Mouse (Mus musculus) myocyte (in vitro differentiated cells): ENCODE results near the gene Gspt1. TPM values are rescaled to one million over a fixed set of nuclear protein-coding genes. Genes with fewer than 3 reads are reported as not detected.

Experiments used
- H3K27me3 ChIP-seq: one replicate; pipeline ENCODE4 v1.6.1; 2011; ENCODE audit not compliant: control insufficient read depth, insufficient read depth, insufficient read length
- H3K36me3 ChIP-seq: one replicate; pipeline ENCODE4 v1.6.1; 2011; ENCODE audit not compliant: control insufficient read depth, insufficient read depth
- H3K4me2 ChIP-seq: one replicate; pipeline ENCODE4 v1.6.1; 2011; ENCODE audit warnings: low read depth, control low read depth
- H3K4me3 ChIP-seq: one replicate; pipeline ENCODE4 v1.5.1; 2011; ENCODE audit warnings: mild to moderate bottlenecking, control low read depth, moderate library complexity
- H3K79me2 ChIP-seq: one replicate; pipeline ENCODE4 v1.6.1; 2011; ENCODE audit not compliant: control insufficient read depth, insufficient read depth
- H3ac ChIP-seq: one replicate; pipeline ENCODE4 v1.6.1; 2011; ENCODE audit not compliant: control insufficient read depth, insufficient read length
- CEBPB ChIP-seq: IDR thresholded peaks from 2 replicates; pipeline ENCODE4 v1.6.1; 2011; ENCODE audit warnings: mild to moderate bottlenecking, moderate library complexity; ENCODE audit not compliant: poor library complexity, insufficient read depth, severe bottlenecking
- E2F4 ChIP-seq: IDR thresholded peaks from one replicate; pipeline ENCODE4 v1.6.1; 2011; ENCODE audit warnings: mild to moderate bottlenecking, control low read depth, moderate library complexity; ENCODE audit not compliant: insufficient read depth
- MAX ChIP-seq: IDR thresholded peaks from one replicate; pipeline ENCODE4 v1.6.1; 2011; ENCODE audit warnings: low read depth, mild to moderate bottlenecking, control low read depth
- MYOD1 ChIP-seq, 3 experiments: IDR thresholded peaks; one replicate each; pipeline ENCODE4 v1.6.1; 2011; ENCODE audit warnings: control low read depth in 2 of 3, low read depth in 2 of 3, mild to moderate bottlenecking in 2 of 3, moderate library complexity in 1 of 3; ENCODE audit not compliant: insufficient read length in 2 of 3, control insufficient read depth in 1 of 3
- MYOG ChIP-seq, 3 experiments: IDR thresholded peaks; one replicate each; pipeline ENCODE4 v1.6.1; 2011; ENCODE audit warnings: control low read depth in 2 of 3, low read depth in 2 of 3, mild to moderate bottlenecking in 2 of 3; ENCODE audit not compliant: insufficient read length in 2 of 3, control insufficient read depth in 1 of 3, insufficient read depth in 1 of 3
- POLR2A ChIP-seq: IDR thresholded peaks from one replicate; pipeline ENCODE4 v1.6.1; 2011; ENCODE audit warnings: low read depth, mild to moderate bottlenecking, control low read depth, moderate library complexity; ENCODE audit not compliant: insufficient read length
- POLR2AphosphoS2 ChIP-seq: IDR thresholded peaks from one replicate; pipeline ENCODE4 v1.6.1; 2011; ENCODE audit warnings: low read depth, control low read depth; ENCODE audit not compliant: insufficient read length
- REST ChIP-seq: IDR thresholded peaks from one replicate; pipeline ENCODE4 v1.6.1; 2011; ENCODE audit warnings: mild to moderate bottlenecking, control low read depth, moderate library complexity; ENCODE audit not compliant: insufficient read depth, insufficient read length
- SRF ChIP-seq: IDR thresholded peaks from one replicate; pipeline ENCODE4 v1.6.1; 2011; ENCODE audit warnings: low read depth; ENCODE audit not compliant: control insufficient read depth, insufficient read length
- TCF12 ChIP-seq: IDR thresholded peaks from one replicate; pipeline ENCODE4 v1.6.1; 2011; ENCODE audit warnings: mild to moderate bottlenecking, control low read depth; ENCODE audit not compliant: poor library complexity, insufficient read depth, severe bottlenecking
- TCF3 ChIP-seq: IDR thresholded peaks from one replicate; pipeline ENCODE4 v1.6.1; 2011; ENCODE audit warnings: low read depth, control low read depth; ENCODE audit not compliant: insufficient read length
- USF1 ChIP-seq: IDR thresholded peaks from one replicate; pipeline ENCODE4 v1.6.1; 2011; ENCODE audit warnings: low read depth, mild to moderate bottlenecking, control low read depth, moderate library complexity
- polyA plus RNA-seq: library from polyadenylated mRNA; unstranded; fragments of >200 nt; fragmentation: generic; extraction: Trizol; gene quantifications from one replicate; pipeline ENCODE4 v1.2.1, GENCODE M21; 2012; ENCODE audit warnings: missing spikeins

Gene Gspt1
- polyA plus RNA-seq, 1 experiment: 54.9 TPM

DNA sequence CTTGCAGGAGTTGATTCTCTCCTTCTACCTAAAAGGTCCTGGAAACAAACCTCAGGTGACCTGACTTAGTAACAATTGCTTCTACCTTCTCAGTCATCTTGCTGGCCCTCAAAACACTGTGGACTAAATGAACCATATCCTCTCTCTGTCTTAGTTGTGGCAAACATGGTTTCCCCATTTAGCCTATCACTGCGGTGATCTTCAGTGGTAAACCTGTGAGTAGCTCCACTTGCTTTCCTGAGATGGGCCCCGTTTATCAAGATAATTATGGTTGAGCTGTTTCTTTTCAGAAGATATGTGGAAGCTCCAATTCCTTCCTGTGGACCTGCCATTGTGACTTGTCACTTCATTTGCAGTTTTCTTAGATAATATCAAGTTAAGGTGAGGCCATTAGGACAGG is 30.8 kb upstream of the Gspt1 start:
- Histone ChIP-seq H3K4me3 (no peak overlapping the region), H3ac (no peak overlapping the region), H3K36me3 (no peaks in the 10 kb centered on the region), H3K4me2 (no peak overlapping the region), H3K79me2 (no peaks in the 10 kb centered on the region), H3K27me3 (no peaks in the 10 kb centered on the region)
- TF ChIP-seq USF1 (no peak), TCF3 (no peak), POLR2A (no peak), REST (no peak), SRF (no peak), CEBPB (no peak)

DNA sequence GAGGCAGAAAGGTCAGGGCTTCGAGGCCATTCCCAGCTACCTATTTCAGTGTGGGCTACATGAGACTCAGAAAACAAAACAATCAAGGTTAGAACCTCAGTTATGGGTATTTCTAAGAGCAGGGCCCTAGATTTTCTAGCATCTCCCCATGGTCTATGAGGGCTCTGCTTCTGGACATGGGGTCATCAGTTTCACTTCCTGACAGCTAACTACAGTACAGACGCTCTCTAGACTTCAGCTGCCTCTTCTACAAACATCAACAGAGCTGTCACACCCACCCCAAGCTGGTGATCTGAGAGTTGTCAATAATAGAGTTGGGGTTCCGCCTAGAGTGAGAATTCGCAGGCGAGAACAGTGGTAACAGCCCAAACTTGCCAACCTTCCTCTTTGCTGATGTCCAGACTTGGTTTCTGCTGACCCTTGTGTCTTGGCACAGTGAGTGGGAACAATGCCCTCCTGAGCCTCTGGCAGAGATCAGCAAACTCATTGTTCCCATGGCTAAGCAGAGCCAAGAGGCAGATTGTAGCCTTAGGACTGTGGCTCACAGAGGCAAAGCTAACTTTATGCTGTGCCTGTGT is 28.6 kb upstream of the Gspt1 start:
- TF ChIP-seq REST (no peak), POLR2A (no peak), MYOD1 (IDR thresholded peaks at IDR 0.05; ENCODE audit: control insufficient read depth in 1 of 3, insufficient read length in 2 of 3, low read depth in 2 of 3) (no peak), MAX (no peak), MYOG (IDR thresholded peaks at IDR 0.05; ENCODE audit: control insufficient read depth in 1 of 3, insufficient read depth in 1 of 3, insufficient read length in 2 of 3, low read depth in 2 of 3) (no peak), POLR2AphosphoS2 (no peak), TCF3 (no peak), TCF12 (no peak), CEBPB (no peak), USF1 (no peak), E2F4 (no peak), SRF (no peak)
- Histone ChIP-seq H3K4me2 (no peak overlapping the region), H3K79me2 (no peaks in the 10 kb centered on the region), H3ac (no peak overlapping the region), H3K4me3 (no peak overlapping the region), H3K27me3 (no peaks in the 10 kb centered on the region), H3K36me3 (no peaks in the 10 kb centered on the region)

DNA sequence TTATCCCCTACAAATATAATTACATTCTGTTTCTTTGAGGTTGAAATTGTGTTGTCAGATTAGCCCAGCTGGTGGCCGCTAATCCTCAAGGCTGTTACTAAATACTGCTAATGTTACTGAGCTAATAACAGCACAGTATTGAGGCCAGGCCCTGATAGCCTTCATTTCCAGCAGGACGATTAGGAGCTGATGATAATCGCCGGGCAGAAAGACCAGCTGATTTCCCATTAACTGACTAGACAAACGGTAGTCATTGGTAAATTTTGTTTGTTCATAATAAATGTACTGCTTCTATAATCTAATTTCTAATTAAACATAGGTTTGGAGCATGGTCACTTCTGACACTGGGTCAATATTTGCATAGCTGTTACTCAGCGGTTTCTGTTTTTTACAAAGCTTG is 24.7 kb upstream of the Gspt1 start:
- Histone ChIP-seq H3ac (no peak overlapping the region), H3K79me2 (no peaks in the 10 kb centered on the region)
- no peak for TF ChIP-seq POLR2A

DNA sequence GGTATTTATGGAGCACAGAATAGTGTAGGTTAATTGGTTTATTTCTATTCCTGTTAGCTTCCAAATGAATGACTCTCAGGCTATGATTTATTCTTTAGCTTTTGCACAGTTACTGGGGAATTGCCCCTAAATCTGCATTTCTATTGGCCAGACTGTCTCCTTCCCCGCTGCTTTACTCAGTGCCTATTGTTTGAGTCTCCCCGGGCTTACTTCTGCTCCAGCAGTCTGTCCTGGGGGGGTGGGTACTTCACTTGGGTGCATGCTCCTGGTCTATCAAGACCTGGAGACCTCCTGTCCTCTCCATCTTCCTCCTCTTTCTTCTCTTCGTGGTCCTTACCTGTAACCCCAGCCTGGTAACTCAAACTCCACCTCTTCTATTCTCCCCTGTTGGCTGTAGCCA is 22.8 kb upstream of the Gspt1 start:
- TF ChIP-seq USF1 (no peak), E2F4 (no peak), REST (no peak), MYOG (IDR thresholded peaks at IDR 0.05; ENCODE audit: control insufficient read depth in 1 of 3, insufficient read depth in 1 of 3, insufficient read length in 2 of 3, low read depth in 2 of 3) (no peak), POLR2A (no peak)
- no peaks in the 10 kb centered on the region for H3K36me3 ChIP-seq
- no peak overlapping the region for H3ac ChIP-seq
- no peak overlapping the region for H3K4me3 ChIP-seq
- H3K4me2 ChIP-seq: no peak overlapping the region
- H3K79me2 ChIP-seq: no peaks in the 10 kb centered on the region
- H3K27me3 ChIP-seq: no peaks in the 10 kb centered on the region

More for the DNA sequence above, 24.7 kb upstream of the Gspt1 start:
- H3K27me3 ChIP-seq: no peaks in the 10 kb centered on the region
- no peak overlapping the region for H3K4me3 ChIP-seq
- H3K36me3 ChIP-seq: no peaks in the 10 kb centered on the region
- no peak overlapping the region for H3K4me2 ChIP-seq

DNA sequence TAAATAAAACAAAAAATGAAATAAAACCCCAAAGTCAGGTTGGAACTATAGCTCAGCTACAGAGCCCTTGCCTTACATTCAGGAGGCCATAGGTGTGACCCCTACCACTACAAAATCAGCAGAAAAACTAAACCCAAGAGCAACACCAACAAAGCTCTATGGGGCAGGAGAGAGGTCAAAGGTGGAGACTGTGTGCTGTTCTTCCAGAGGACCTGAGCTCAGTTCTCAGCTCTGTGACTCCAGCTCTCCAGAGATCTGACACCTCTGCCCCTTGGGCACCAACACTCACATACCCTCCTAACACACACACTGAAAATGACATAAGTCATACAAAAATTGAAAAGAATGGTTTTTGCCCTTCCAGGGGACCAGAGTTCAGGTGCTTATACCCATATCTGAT is 16.9 kb upstream of the Gspt1 start:
- H3ac ChIP-seq: no peak overlapping the region
- no peaks in the 10 kb centered on the region for H3K36me3 ChIP-seq
- H3K27me3 ChIP-seq: no peaks in the 10 kb centered on the region
- H3K4me2 ChIP-seq: no peak overlapping the region
- no peaks in the 10 kb centered on the region for H3K79me2 ChIP-seq
- TF ChIP-seq POLR2A (no peak), MYOD1 (IDR thresholded peaks at IDR 0.05; ENCODE audit: control insufficient read depth in 1 of 3, insufficient read length in 2 of 3, low read depth in 2 of 3) (no peak), TCF12 (no peak), SRF (no peak), MAX (no peak), TCF3 (no peak), E2F4 (no peak), CEBPB (no peak), MYOG (IDR thresholded peaks at IDR 0.05; ENCODE audit: control insufficient read depth in 1 of 3, insufficient read depth in 1 of 3, insufficient read length in 2 of 3, low read depth in 2 of 3) (no peak), USF1 (no peak), POLR2AphosphoS2 (no peak), REST (no peak)
- no peak overlapping the region for H3K4me3 ChIP-seq
